Mouse (Mus musculus): ENCODE results near the gene Sertad3.
A peak's percentile ranks its signal among the peaks of the same experiment; 100 is the strongest.

Sertad3 gene

GRCm38 (mm10) chr7:27467648-27468047, 5.9 kb upstream of the Sertad3 start:
- no peak for DNase-seq (ENCODE audit: low read depth, low spot score)

GRCm38 (mm10) chr7:27471390-27472120, 2.0 kb upstream of the Sertad3 start:
- no peak for DNase-seq (ENCODE audit: low read depth, low spot score)

DNA sequence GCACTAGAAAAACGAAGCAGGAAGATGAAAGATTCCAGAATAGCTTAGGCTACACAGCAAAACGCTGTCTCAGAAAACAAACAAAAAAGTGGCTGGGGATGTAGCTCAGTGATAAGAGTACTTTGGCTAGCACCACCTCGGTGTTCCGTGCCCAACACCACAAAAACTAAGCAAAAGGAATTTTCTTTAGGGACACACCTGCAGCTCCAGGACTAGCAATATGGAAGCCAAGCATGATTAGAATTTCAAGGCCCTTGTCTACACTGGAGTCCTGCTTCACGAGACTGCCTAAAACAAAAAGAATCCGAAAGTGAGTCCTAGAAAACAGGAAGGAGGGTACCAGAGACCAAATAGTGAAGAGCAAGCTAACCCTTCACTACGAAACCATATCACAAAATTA, 972 bp upstream of the Sertad3 start:
- DNase-seq (ENCODE audit: low read depth, low spot score), result no peak

DNA sequence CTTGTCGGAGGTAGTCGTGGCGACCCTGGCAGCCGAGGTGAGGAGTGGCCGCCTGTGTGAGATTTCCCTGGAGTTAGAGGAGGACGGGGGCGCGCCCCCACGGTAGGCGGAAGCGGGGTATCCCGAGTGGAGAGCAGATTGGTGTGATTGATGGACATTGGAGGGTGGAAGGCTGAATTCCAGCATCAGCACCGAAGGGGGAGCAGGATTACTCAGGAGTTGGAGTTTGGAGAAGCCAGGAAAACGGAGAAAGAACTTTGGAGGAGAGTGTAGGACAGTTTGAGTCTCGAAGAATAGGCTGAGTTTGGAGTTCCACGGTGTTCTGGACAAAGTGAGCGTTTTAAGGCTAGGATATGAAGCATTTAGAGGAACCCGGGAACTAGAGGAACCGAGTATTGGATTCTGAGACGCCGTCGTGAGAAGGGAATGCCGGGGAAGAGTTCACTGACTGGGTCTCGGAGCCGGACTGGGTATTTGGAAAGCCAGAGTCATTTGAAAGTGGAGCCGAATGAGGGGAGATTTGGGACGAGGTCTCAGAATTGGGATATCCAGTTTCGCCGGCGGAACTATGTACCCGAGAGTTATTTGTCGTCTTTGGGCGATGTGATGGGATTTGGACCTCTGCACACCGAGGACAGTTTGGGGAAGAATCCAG, 394 bp downstream of the Sertad3 start:
- DNase-seq (ENCODE audit: low read depth, low spot score), result peak; percentile 55

GRCm38 (mm10) chr7:27474490-27474954, 954 bp downstream of the Sertad3 start:
- DNase-seq (ENCODE audit: low read depth, low spot score), result peak; percentile 100

- DNase-seq (ENCODE audit: low read depth, low spot score), result no peak
Measured at GRCm38 (mm10) chr7:27475596-27475995, 2.0 kb downstream of the Sertad3 start.

- DNase-seq (ENCODE audit: low read depth, low spot score), result no peak
Measured at GRCm38 (mm10) chr7:27476098-27476635, 2.6 kb downstream of the Sertad3 start.

GRCm38 (mm10) chr7:27478561-27478960, 5.0 kb downstream of the Sertad3 start:
- DNase-seq (ENCODE audit: low read depth, low spot score), result no peak

DNA sequence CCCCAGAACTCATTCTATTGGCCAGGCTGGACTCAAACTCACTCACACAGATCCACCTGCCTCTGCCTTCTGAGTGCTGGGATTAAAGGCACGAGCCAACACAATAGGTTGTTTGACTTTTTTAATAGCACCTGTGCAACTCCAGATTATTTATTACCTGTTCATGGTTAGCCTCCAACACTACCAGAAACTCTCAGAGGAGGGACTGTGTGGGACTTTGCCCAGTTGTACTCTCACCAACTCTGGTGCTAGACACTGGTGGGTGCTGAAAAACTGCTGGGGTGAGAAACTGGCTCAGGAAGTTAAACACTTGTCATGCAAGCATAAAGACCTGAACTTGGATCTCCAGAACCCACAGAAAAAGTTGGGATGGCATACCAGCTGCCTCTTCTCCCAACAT, 6.2 kb downstream of the Sertad3 start:
- no peak for DNase-seq (ENCODE audit: low read depth, low spot score)

DNA sequence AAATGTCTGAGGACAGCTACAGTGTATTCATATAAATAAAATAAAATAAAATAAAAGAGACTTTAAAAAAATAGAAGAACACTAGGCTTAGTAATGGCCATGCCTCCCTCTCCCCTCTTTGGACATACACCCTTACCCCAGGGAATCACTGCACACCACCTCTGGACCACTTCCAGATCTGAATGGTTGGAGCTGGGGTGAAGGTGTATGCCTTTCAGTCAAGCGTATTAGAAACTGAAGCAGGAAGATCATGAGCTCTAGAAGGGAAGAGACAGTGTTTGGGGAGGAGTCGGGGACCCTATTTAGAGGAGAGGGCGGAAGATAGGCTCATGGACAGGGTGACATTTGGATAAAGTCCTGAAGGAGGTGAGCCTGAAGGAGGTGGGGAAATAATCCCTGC, 6.9 kb downstream of the Sertad3 start:
- no peak for DNase-seq (ENCODE audit: low read depth, low spot score)

GRCm38 (mm10) chr7:27480927-27481626, 7.5 kb downstream of the Sertad3 start:
- DNase-seq (ENCODE audit: low read depth, low spot score), result no peak

DNA sequence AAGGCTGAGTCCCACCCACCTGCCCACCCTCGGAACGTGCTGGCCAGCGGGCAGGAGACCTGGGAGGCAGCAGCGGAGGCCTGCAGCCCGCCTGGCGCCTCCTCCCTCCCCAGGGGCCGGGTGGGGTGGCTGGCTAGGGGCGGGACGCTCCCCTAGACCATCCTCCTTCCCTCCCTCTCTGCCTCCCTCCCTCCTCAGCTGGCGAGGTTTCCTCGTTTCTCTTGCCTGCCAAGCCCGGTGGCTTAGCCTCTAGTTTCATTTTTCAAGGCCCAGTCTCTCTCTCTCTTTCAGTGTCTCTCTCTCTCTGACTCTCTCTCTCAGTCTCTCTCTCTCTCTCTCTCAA, 8.0 kb downstream of the Sertad3 start:
- DNase-seq (ENCODE audit: low read depth, low spot score), result peak; percentile 60

GRCm38 (mm10) chr7:27483860-27484259, 10.3 kb downstream of the Sertad3 start:
- DNase-seq (ENCODE audit: low read depth, low spot score), result peak; percentile 51

DNA sequence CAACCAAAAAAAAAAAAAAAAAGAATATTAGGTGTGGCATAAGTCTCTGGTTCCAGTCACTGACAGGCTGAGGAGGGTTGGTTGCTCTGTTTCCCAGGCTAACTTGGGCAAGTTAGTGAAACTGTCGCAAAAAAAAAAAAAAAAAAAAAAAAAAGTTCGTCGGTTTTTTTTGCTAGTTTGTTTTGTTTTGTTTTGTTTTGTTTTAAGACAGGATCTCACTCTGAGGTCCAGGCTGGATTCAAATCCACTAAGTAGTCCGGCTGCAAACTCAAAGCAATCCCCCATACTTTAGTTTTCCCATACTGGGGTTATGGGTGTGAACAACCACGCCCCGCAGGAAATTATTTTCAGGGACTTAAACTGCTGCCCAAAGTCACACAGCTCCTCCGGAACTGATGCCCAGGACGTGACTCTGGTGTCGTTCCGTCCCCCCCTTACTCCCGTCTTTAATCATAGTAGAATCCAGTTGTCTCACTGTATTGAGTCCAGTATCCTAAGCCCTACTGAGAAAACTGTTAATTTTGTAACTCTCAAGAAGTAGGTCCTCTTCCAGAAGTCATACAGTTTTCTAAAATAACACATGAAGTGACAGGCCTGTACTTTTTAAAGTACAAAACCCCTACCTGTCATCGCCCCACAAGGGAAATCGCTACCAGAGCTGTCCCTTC, 12.7 kb downstream of the Sertad3 start:
- no peak for DNase-seq (ENCODE audit: low read depth, low spot score)

- peak; percentile 100 for DNase-seq (ENCODE audit: low read depth, low spot score)
Measured at GRCm38 (mm10) chr7:27486770-27487697, 13.5 kb downstream of the Sertad3 start, which contains the start of gene Sertad1. Gene Sertad1 (plus strand): TSS chr7:27486910.

DNA sequence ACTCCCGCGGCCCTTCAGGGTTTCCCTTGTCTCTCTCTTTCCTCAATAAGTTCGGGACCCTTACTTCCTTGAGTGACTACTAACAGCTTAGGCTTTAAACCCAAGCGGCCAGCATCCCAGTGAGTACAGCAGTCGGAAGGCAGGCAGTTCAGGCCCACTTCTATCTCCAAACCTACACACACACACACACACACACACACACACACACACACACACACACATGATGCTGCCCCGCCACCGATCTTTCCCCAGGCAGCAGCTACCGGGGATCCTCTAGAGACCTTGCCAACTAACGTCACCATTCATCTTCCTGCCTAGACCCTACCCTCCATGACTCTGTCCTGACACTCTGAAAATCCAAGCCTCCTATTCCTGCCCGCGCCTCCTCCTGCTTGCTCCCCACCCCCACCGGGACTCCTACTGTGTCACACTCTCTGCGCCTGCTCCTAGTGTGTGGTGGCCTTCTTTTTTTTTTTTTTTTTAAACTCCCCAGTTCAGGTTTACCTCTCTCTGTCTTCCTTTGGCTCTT, 14.2 kb downstream of the Sertad3 start:
- peak; percentile 75 for DNase-seq (ENCODE audit: low read depth, low spot score)

DNA sequence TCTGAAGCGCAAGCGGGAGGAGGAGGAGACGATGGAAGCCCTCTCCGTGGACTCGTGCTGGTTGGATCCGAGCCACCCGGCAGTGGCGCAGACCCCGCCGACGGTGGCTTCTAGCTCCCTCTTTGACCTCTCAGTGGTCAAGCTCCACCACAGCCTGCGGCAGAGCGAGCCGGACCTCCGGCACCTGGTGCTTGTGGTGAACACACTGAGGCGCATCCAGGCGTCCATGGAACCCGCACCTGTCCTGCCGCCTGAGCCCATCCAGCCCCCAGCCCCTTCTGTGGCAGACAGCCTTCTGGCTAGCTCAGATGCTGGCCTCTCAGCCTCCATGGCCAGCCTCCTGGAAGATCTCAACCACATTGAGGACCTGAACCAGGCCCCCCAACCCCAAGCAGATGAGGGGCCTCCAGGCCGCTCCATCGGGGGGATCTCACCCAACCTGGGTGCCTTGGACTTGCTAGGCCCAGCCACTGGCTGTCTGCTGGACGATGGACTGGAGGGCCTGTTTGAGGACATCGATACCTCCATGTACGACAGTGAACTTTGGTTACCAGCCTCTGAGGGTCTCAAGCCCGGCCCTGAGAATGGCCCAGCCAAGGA, 15.8 kb downstream of the Sertad3 start:
- DNase-seq (ENCODE audit: low read depth, low spot score), result no peak

DNA sequence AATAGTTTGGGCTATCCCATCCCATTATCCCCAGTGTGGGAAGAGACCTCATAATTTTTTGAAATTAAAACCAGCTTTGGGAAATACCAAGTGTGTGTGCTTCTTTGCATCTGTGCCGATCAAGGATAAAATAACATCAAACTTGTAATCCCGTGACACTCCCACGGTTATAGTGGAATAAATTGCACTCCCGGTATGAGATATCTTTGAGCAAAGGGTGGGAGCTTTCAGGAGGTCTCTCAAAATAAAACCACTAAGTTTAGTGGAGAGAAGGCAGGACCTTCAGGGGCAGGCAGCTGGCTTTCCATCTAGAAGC, 16.6 kb downstream of the Sertad3 start:
- DNase-seq (ENCODE audit: low read depth, low spot score), result no peak

DNA sequence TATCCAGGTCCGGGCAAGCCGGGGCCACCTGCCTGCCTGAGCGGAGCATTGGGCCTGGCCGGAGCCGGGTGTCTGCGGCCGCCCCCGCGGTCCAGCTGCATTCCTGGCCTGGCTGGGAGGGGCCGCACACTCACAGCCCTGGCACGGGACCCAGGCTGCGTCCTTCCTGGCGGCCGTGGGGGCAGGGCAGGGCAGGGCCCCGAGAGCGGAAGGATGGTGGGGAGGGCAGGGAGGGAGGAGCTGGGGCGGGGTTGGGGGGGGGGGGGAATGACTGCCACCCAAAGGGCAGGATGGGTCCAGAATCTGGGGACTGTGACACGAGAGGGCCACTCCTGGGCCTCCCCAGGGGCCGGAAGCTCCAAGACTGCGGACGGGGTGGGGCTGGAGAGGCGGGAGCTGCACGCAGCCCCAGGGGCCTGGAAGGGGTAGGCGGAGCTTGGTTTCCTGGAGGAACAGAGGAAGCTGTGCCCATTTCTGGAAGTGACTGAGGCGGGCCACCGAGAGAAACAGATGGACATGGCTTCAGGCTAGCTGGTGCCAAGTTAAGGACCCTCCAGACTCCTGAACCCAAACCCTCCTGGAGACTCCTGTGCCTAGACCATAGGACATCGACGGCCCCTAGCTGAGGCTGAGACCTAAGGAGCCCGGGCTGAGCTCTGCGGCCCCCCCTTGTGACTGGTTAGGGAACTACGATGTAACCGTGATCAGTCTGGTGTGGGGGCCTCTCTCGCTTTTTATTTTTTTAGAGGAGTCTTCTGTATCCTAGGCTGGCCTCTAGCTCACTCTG, 17.2 kb downstream of the Sertad3 start:
- peak; percentile 93 for DNase-seq (ENCODE audit: low read depth, low spot score)
